Mouse (Mus musculus): ENCODE results near the gene Ccnd3.

Ccnd3 gene

GRCm38 (mm10) chr17:47545154-47545553 lies 40.3 kb downstream of the Ccnd3 start:
- DNase-seq (ENCODE audit: low read depth, low spot score), result no peak

DNA sequence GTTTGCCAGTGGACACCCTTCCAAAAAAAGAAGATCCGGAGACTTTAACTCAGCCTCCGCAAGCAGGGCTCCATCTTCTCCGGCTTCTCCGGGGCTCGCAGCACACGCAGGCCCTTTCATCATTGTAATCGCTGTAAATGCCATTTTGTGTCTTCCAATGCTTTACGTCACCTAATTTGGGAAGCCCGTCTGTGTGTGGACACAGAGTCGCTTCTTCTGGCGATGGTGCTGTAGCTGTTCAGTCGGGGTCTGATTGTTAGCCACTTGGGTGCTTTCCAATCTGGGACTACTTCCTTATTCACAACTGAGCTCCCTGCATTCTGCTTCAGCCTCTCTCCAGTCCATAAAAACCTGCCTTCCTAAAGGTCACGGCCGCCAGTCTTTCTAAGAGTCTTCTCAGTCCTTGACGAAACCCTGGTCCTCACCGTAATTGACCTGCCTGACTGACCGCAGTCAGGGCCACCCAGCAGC lies 41.0 kb downstream of the Ccnd3 start:
- DNase-seq (ENCODE audit: low read depth, low spot score), result no peak

GRCm38 (mm10) chr17:47551049-47551448 lies 46.2 kb downstream of the Ccnd3 start:
- peak; percentile 61 for DNase-seq (ENCODE audit: low read depth, low spot score)

- DNase-seq (ENCODE audit: low read depth, low spot score), result no peak
These were observed 48.1 kb downstream of the Ccnd3 start for GRCm38 (mm10) chr17:47552994-47553393.

- DNase-seq (ENCODE audit: low read depth, low spot score), result no peak
These were observed 49.8 kb downstream of the Ccnd3 start for GRCm38 (mm10) chr17:47554621-47555020.

DNA sequence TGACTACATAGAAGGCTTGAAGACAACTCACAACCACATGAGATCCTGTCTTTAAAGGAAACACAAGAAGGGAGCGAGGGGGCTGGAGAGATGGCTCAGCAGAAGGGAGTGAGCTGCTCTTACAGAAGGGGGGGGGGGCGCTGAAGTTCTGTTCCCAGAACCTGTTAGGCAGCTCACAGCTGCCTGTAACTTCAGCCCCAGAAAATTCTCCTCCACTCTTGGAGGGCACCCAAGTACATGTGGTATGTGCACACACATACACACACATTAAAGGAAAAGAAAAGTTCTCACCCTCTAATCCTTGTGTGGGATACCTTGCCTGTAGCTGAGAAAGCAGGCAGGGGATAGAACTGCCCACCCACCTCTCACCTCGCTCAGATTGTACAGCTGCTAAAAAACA lies 52.3 kb downstream of the Ccnd3 start:
- DNase-seq (ENCODE audit: low read depth, low spot score), result no peak

GRCm38 (mm10) chr17:47559726-47560125 lies 54.9 kb downstream of the Ccnd3 start:
- no peak for DNase-seq (ENCODE audit: low read depth, low spot score)

GRCm38 (mm10) chr17:47562875-47563274 lies 58.0 kb downstream of the Ccnd3 start:
- DNase-seq (ENCODE audit: low read depth, low spot score), result no peak

- no peak for DNase-seq (ENCODE audit: low read depth, low spot score)
These were observed 59.8 kb downstream of the Ccnd3 start for GRCm38 (mm10) chr17:47564612-47565011.

DNA sequence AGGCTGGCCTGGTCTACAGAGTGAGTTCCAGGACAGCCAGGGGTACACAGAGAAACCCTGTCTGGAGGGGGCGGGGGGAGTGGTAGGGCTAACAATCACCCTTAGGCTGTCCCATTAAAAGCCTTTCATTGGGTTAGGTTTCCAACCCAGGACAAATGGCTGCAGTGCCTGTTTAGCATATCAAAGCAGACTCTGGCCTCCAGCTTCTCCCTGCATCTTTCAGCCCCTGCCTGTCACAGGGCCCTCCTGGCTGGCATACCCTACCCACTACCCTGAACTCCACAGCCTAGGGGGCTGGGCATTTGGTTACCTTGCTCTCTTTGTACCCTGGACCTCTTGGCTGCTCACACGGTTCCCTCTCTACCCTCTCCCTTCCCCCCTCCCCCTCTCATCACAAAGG lies 61.3 kb downstream of the Ccnd3 start:
- peak; percentile 86 for DNase-seq (ENCODE audit: low read depth, low spot score)

- no peak for DNase-seq (ENCODE audit: low read depth, low spot score)
These were observed 62.4 kb downstream of the Ccnd3 start for GRCm38 (mm10) chr17:47567271-47567670.

GRCm38 (mm10) chr17:47568389-47568788 lies 63.5 kb downstream of the Ccnd3 start:
- DNase-seq (ENCODE audit: low read depth, low spot score), result no peak

DNA sequence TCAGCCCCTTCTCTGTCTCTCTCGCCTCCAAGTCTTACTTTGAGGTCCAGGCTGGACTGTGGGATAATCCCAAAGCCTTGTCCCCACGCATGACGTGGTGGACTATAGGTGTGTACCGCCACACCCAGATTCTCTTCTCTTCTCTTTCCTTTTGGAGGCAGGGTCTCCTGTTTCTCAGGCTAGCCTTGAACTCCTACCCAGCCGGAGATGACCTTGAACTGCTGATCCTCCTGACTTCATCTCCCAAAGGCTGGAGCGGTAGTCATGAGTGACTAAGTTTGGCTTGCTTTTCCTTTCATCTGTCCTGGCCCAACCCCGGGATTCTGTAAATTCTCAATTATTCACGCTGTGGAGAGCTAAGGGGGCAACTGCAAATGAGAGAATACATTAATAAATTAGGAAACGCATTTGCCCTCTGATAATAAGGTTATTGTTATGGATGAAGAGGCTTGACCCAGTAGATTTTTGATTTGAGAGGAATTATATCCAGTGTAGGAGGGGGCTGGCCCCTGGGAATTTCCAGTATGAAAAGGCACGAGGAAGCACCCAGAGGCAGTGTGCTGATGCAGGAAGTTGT lies 64.2 kb downstream of the Ccnd3 start:
- DNase-seq (ENCODE audit: low read depth, low spot score), result peak; percentile 76

GRCm38 (mm10) chr17:47571621-47572020 lies 66.8 kb downstream of the Ccnd3 start:
- DNase-seq (ENCODE audit: low read depth, low spot score), result peak; percentile 96

- DNase-seq (ENCODE audit: low read depth, low spot score), result no peak
These were observed 67.6 kb downstream of the Ccnd3 start for GRCm38 (mm10) chr17:47572436-47572835.

DNA sequence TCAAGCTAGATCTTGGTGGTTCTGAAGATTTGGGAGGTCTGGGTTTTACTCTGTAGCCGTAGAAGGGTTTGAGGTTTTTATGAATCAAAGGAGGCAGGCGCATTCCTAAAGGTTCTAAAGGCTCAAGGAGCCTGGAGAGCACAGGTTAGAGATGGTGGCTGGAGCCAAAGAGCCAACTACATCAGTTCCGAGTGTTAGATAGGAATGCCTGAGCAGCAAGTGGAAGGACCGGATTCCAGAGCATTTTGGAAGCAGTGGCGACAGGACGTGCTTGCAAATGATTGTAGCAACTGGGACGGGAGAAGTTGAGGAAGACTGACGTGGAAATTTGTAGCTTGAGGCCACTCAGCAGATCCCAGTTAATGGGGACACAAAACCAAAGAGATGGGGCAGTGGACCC lies 69.2 kb downstream of the Ccnd3 start:
- peak; percentile 19 for DNase-seq (ENCODE audit: low read depth, low spot score)

- no peak for DNase-seq (ENCODE audit: low read depth, low spot score)
These were observed 70.0 kb downstream of the Ccnd3 start for GRCm38 (mm10) chr17:47574830-47575229.

- DNase-seq (ENCODE audit: low read depth, low spot score), result no peak
These were observed 73.8 kb downstream of the Ccnd3 start for GRCm38 (mm10) chr17:47578655-47579054.

DNA sequence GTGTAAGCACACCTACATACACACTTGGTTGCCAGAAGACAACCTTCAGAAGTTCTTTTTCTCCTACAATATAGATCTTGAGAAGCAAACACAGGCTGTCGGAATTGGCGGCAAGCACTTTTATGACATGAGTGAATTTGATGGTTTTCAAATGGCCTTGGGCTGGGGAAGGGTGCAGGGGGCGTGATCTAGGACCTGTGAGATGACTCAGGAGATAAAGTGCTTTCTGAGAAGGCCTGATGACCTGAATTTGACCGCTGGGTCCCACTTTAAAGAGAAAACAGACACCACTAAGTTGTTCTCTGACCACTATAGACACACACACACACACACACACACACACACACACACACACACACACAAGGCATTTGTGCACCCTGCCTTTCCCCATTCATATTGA lies 76.1 kb downstream of the Ccnd3 start:
- DNase-seq (ENCODE audit: low read depth, low spot score), result peak; percentile 55

DNA sequence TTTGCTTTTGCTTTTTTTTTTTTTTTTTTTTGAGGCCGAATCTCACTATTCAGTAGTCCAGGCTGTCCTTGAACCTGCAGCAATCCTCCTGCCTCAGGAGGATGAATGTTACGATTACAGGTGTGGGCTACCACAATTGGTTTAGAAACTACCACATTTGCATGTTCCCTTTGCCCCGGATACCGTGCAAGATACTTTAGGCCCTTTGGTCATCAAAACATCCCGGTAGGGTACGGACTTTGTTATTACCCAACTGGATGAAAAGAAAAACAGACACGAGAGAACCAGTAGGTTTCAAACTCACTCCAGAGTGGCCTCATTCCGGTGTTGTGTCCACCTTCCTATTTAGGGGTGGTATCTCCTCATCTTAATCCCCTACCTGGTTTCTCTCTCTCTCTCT lies 83.7 kb downstream of the Ccnd3 start:
- no peak for DNase-seq (ENCODE audit: low read depth, low spot score)

GRCm38 (mm10) chr17:47591073-47591472 lies 86.2 kb downstream of the Ccnd3 start:
- no peak for DNase-seq (ENCODE audit: low read depth, low spot score)

- peak; percentile 98 for DNase-seq (ENCODE audit: low read depth, low spot score)
These were observed 88.5 kb downstream of the Ccnd3 start for GRCm38 (mm10) chr17:47593215-47593853.

DNA sequence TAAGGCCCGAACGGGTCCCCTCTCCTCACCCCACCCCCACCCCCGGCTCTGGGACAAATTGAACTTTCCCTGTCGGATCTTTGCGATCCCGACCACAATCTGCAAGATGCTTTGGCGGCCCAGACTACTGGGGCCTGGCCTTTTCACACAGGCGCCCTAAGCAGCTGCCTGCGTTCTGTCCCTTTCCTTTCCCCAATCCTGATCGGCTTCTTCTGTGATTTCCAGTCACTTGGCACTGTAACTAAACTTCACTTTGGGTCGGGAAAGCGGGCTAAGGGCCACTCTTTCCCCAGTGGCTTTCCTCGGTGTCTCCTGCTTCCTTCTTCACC lies 89.0 kb downstream of the Ccnd3 start:
- DNase-seq (ENCODE audit: low read depth, low spot score), result no peak
